Mouse (Mus musculus): ENCODE measurements around the gene Lasp1. TPM values are rescaled to one million over a fixed set of nuclear protein-coding genes. Genes with fewer than 3 reads are reported as not detected.

Gene Lasp1
- 128 and 138 TPM in 2 replicates for polyA plus RNA-seq (2015; fragmentation: Nextera tagmentation; extraction: Ambion mirVana)

DNA sequence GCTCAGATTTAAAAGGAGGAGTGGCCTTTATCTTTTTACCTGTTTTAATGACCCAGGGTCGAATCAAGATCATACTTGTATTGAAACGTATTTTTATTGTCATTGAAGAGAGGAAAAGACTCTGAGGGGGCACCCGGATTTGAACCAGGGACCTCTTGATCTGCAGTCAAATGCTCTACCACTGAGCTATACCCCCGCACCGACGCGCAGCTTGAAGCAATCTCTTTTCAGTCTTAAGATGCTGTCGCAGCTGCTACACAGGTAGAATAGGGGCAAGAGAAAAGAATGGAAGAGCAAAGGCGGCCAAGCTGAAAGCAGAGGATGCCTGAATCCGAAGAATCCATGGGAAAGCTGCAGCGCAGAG lies at the start of gene Lasp1:
Lasp1 (plus strand) TSS at position 219 of the 364 bp plus-strand sequence.
- H3K27me3 ChIP-seq: no peaks in the 10 kb centered on the region
- peak; percentile 42; the same call in 1 of the 2 replicates for ATAC-seq (ENCODE audit: low FRiP score, low read depth)
- under 1% methylated on average over 11 of the region's 11 CpGs for WGBS

DNA sequence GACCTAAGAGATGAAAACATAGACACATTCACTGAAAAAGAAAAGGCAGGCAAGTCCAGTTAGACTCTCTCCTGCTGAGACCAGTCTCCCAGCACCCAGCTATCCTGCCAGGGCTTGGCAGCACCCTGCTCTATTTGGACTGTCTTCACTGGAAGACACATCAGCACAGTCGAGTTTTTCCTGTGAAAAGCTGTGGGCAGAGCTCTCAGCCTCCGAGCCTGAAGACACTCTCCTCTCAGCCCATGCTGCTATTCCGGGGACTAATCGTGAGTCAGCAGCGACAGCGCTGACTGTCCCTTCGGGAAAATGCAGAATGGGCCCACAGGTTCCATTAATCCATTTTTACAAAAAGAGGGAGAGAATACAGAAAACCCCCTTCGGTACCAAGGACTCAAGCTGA lies 45.5 kb upstream of the Lasp1 start:
- H3K27ac ChIP-seq: no peak overlapping the region
- no peak overlapping the region for H3K4me3 ChIP-seq
- no peak overlapping the region for H3K9ac ChIP-seq
- no peak overlapping the region for H3K4me2 ChIP-seq (replicated peaks)
- peaks cover 95% of the 10 kb centered on the region for H3K36me3 ChIP-seq
- H3K9me3 ChIP-seq: peaks cover 5% of the 10 kb centered on the region; the same call in 1 of the 2 replicates
- no peaks in the 10 kb centered on the region for H3K27me3 ChIP-seq
- ATAC-seq (ENCODE audit: low FRiP score, low read depth): no peak
- WGBS: 92% methylated on average over 8 of the region's 8 CpGs
- no peaks in the 10 kb centered on the region for H3K4me1 ChIP-seq

More for the DNA sequence above, at the start of gene Lasp1:
- Histone ChIP-seq H3K36me3 (peaks cover 5% of the 10 kb centered on the region; the same call in 1 of the 2 replicates), H3K9ac (peak within 1 kb of the TSS; percentile 92), H3K4me3 (peak within 1 kb of the TSS; percentile 73), H3K27ac (peak within 1 kb of the TSS; percentile 96), H3K4me2 (replicated peaks) (peak within 1 kb of the TSS; percentile 74), H3K4me1 (peaks cover 33% of the 10 kb centered on the region), H3K9me3 (no peaks in the 10 kb centered on the region)

DNA sequence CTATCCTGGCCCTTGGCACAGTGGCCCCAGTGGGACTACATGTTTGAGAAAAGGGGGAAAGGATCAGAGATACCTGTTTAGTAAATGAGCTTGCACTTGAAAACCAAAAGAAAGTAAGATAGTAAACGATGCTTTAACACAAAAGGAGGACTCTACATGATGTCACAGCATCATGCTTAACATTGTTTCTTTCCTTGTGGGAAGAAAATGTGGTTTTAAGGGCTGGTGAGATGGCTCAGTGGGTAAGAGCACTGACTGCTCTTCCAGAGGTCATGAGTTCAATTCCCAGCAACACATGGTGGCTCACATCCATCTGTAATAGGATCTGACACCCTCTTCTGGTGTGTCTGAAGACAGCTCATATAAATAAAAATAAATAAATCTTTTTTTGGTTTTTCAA lies 40.7 kb upstream of the Lasp1 start:
- ATAC-seq (ENCODE audit: low FRiP score, low read depth): no peak
- Histone ChIP-seq H3K4me1 (no peaks in the 10 kb centered on the region), H3K4me2 (replicated peaks) (no peak overlapping the region), H3K9ac (no peak overlapping the region), H3K9me3 (0 out of 2 replicates have a peak, but pooled peaks cover 3% of the 10 kb centered on the region), H3K27me3 (no peaks in the 10 kb centered on the region), H3K36me3 (peaks cover 92% of the 10 kb centered on the region), H3K4me3 (no peak overlapping the region), H3K27ac (no peak overlapping the region)
- 93% methylated on average over 1 of the region's 1 CpGs for WGBS

DNA sequence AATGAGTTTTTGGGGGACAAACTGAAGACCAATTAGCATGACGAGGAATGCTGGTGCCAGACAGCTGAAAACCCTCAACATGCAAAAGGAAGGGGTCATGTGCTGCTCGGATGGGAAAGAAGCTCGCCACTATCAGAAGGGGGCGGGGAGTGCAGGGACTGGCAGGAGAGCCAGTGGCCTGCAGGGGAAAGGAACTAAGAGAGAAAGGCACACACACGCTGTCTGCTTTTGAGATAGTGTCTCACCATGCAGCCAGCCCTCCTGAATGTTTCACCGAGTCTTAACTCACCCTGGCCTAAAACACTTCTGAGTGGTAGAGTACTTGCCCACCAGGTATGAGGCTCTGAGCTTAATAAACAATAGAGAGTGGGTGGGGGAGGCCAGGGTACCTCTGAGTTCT lies 39.9 kb upstream of the Lasp1 start:
- Histone ChIP-seq H3K36me3 (peaks cover 91% of the 10 kb centered on the region), H3K9ac (no peak overlapping the region), H3K4me1 (no peaks in the 10 kb centered on the region), H3K27me3 (no peaks in the 10 kb centered on the region), H3K4me2 (replicated peaks) (no peak overlapping the region), H3K4me3 (no peak overlapping the region), H3K9me3 (0 out of 2 replicates have a peak, but pooled peaks cover 3% of the 10 kb centered on the region), H3K27ac (no peak overlapping the region)
- ATAC-seq (ENCODE audit: low FRiP score, low read depth): no peak
- WGBS: 82% methylated on average over 6 of the region's 6 CpGs

DNA sequence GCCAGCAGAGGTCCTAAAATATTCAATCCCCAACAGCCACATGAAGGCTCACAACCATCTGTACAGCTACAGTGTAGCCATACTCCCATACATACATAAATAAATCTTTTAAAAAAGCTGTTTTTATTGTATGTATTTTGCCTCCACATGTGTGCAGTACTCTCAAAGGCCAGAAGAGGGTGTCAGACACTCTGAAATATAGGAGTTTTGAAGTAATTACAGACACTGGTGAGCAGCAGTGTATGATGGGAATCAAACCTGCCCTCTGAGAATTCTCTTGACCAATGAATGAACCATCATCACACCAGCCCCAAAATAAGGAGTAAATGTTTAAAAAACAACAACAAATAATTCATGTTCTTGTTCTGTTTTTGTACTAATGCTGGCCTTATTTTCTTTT lies 37.2 kb upstream of the Lasp1 start:
- peaks cover 72% of the 10 kb centered on the region for H3K36me3 ChIP-seq
- H3K9me3 ChIP-seq: 0 out of 2 replicates have a peak, but pooled peaks cover 3% of the 10 kb centered on the region
- H3K4me1 ChIP-seq: peaks cover 19% of the 10 kb centered on the region
- H3K9ac ChIP-seq: no peak overlapping the region
- H3K27ac ChIP-seq: no peak overlapping the region
- no peak overlapping the region for H3K4me3 ChIP-seq
- no peak for ATAC-seq (ENCODE audit: low FRiP score, low read depth)
- H3K27me3 ChIP-seq: no peaks in the 10 kb centered on the region
- no peak overlapping the region for H3K4me2 ChIP-seq (replicated peaks)

DNA sequence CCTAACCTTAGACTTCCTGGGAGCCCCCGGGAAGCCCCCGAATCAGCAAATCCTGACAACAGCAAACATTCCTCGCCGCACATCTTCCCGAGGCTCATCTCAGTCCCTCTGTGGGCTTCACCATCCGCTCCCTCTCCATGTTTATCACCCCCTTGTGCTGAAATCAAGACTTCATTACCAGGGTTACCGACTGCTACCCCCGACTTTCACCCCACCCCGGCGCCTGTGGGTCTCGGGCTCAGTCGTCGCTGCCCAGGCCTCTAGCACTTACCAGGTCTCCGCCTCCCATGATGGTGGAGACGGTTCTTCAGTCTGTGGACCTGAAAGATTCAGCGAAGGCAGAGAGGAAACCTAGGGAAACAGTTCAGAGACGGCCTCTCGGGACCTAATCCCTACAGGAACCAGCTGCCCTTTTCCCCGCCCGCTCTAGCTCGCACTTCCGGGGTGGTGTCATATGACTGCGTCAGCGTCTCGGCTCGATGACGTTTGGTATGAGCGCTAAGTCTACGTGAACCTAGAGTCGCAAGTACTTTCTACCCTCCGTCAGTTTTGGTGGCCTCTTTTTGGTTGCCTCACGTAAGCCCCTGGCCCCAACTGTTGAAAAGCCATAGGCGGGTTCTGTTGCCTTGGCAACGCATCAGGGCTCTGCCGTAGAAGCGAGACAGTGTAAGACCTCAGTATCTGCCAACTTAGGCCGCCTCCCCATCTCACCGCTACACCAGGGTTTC lies 32.5 kb upstream of the Lasp1 start, which contains the start of gene Cwc25:
Cwc25 (minus strand) TSS at position 403 of the 728 bp plus-strand sequence.
- peak; percentile 93 for ATAC-seq (ENCODE audit: low FRiP score, low read depth)
- Histone ChIP-seq H3K27me3 (no peaks in the 10 kb centered on the region), H3K9me3 (0 out of 2 replicates have a peak, but pooled peaks cover 3% of the 10 kb centered on the region), H3K9ac (peak within 1 kb of the TSS; percentile 90), H3K27ac (peak within 1 kb of the TSS; percentile 92), H3K4me3 (peak within 1 kb of the TSS; percentile 88), H3K4me2 (replicated peaks) (peak within 1 kb of the TSS; percentile 89), H3K4me1 (peaks cover 19% of the 10 kb centered on the region), H3K36me3 (peaks cover 31% of the 10 kb centered on the region)
- WGBS: under 1% methylated on average over 38 of the region's 38 CpGs

DNA sequence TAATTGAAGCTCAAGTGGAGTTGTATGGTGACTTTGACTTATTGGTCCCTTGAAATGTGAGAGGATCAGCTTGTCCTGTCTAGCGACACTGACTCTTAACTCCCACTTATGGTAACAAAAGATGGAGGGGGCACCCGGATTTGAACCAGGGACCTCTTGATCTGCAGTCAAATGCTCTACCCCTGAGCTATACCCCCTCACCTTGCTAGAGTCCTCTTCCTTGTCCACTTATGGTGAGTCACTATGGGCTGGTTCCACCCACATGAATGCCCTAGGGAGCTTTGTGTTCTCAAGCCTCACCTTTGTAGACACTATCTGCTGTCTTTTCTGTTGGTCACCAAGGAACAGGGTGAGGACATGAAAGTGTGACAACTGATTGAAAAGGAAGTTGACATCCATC lies 29.1 kb upstream of the Lasp1 start:
- WGBS: 33% methylated on average over 2 of the region's 2 CpGs
- Histone ChIP-seq H3K27me3 (no peaks in the 10 kb centered on the region), H3K27ac (no peak overlapping the region), H3K9ac (no peak overlapping the region), H3K4me1 (peaks cover 13% of the 10 kb centered on the region), H3K9me3 (no peaks in the 10 kb centered on the region), H3K4me2 (replicated peaks) (no peak overlapping the region), H3K4me3 (no peak overlapping the region), H3K36me3 (no peaks in the 10 kb centered on the region)
- no peak for ATAC-seq (ENCODE audit: low FRiP score, low read depth)

DNA sequence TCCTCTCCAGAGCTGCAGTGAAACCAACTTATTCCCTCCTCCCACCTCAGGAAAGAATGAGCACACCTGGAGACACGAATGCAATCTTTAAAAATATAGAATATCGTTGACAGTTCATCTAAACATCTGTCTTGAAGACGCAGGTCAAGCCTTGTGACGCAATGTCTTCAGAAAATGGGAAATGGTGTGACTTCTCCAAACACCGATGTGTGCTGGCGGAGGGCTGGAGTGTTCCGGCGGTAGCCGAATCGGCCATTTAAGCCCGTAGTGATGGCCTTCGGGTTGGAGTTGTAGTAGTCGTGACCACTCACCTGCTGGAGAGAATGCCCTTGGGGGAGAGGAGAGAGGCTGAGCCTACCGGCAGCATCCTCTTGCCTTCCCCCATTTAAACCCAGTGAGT lies 27.4 kb upstream of the Lasp1 start:
- H3K36me3 ChIP-seq: peaks cover 12% of the 10 kb centered on the region
- H3K9ac ChIP-seq: no peak overlapping the region
- no peak overlapping the region for H3K4me2 ChIP-seq (replicated peaks)
- no peaks in the 10 kb centered on the region for H3K4me1 ChIP-seq
- ATAC-seq (ENCODE audit: low FRiP score, low read depth): no peak
- no peak overlapping the region for H3K27ac ChIP-seq
- 74% methylated on average over 14 of the region's 14 CpGs for WGBS
- no peak overlapping the region for H3K4me3 ChIP-seq
- no peaks in the 10 kb centered on the region for H3K9me3 ChIP-seq
- no peaks in the 10 kb centered on the region for H3K27me3 ChIP-seq

DNA sequence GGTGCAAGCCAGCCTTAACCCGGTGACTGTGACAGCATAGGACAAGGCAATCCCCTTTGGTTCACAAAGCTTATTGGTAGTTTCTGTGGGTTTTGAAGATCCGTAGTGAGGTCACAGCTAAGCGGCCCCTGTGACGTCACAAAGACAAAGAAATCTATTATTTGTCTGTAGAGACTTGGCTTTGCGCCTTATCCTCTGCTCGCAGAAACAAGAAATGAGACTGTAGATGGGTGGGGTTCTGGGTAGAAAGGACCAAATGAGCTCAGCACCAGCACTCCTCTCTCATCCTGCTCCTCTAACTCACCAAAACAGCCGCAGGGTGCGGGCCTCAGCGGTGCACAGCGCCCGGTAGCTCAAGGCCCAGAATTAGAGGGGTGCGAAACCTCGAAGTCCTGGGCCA lies 23.6 kb upstream of the Lasp1 start:
- H3K36me3 ChIP-seq: peaks cover 49% of the 10 kb centered on the region
- peaks cover 4% of the 10 kb centered on the region for H3K4me1 ChIP-seq
- H3K27ac ChIP-seq: no peak overlapping the region
- H3K9ac ChIP-seq: no peak overlapping the region
- no peak for ATAC-seq (ENCODE audit: low FRiP score, low read depth)
- H3K9me3 ChIP-seq: no peaks in the 10 kb centered on the region
- H3K4me2 ChIP-seq (replicated peaks): no peak overlapping the region
- no peaks in the 10 kb centered on the region for H3K27me3 ChIP-seq
- H3K4me3 ChIP-seq: no peak overlapping the region
- 78% methylated on average over 13 of the region's 13 CpGs for WGBS

DNA sequence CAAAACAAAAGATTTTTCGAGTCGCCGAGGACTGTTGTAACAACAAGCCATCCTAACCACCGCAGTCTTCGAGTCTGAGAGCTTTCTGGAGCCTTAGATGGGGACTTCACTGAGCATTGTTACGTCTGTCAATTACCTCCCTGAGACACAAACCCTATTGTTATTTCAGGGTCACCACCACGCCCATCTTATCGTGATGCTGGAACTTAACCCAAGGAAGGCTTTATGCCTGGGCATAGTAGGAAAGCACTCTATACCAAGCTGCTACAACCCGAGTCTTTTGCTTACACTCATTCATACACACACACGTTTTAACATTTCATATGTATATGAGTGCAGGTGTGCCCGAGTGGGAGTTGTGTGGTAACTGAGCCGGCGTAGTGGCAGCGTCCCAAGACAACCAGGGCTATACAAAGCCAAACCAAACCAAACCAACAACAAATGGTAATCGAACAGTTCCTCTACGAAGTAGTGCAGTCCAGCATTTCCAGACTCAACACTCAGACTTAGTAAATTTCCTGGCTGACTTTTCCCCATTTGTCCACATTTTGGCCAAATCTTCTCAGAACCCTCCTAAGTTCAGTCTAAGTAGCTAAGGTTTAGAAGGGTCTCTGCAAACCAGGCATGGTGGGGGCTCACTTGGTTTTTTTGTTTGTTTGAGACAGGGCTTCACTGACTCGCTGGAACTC lies 22.8 kb upstream of the Lasp1 start, which contains the start of gene 1700001P01Rik:
1700001P01Rik (minus strand) TSS at position 111 of the 689 bp plus-strand sequence.
- Histone ChIP-seq H3K4me3 (no peak within 1 kb of the TSS), H3K9ac (no peak within 1 kb of the TSS), H3K4me1 (peaks cover 12% of the 10 kb centered on the region), H3K27ac (no peak within 1 kb of the TSS), H3K27me3 (no peaks in the 10 kb centered on the region), H3K36me3 (peaks cover 57% of the 10 kb centered on the region), H3K9me3 (no peaks in the 10 kb centered on the region), H3K4me2 (replicated peaks) (no peak within 1 kb of the TSS)
- WGBS: 57% methylated on average over 17 of the region's 17 CpGs
- no peak for ATAC-seq (ENCODE audit: low FRiP score, low read depth)

DNA sequence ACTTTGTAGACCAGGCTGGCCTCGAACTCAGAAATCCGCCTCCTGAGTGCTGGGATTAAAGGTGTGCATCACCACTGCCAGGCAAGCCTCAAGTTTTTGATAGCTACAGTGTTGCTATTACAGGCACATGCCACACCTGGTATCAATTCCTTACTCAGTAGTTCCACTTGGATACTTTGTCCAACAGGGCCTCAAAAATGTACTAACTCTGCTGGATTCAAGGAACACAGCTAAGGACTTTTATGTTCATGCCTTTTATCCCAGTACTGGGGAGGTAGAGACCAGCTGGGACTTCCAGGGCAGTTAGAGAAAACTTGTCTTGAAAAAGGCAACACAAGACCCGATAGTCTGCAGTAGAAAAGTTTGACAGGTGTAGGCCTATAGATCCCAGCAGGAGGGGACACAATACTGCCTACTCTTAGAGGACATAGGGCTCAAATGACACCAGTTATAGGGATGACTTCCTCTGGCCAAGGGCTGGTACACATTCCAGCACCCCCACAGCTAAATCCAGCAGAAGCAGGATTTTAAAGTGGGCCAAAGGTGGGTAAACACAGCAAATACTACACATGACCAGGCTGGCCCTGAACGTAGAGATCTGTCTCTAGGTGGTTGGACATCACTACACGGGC lies 22.2 kb upstream of the Lasp1 start:
- Histone ChIP-seq H3K4me3 (no peak overlapping the region), H3K27me3 (no peaks in the 10 kb centered on the region), H3K27ac (no peak overlapping the region), H3K4me2 (replicated peaks) (no peak overlapping the region), H3K9ac (no peak overlapping the region), H3K9me3 (no peaks in the 10 kb centered on the region), H3K4me1 (peaks cover 15% of the 10 kb centered on the region), H3K36me3 (peaks cover 60% of the 10 kb centered on the region)
- peak; percentile 58 for ATAC-seq (ENCODE audit: low FRiP score, low read depth)
- WGBS: 64% methylated on average over 5 of the region's 5 CpGs

DNA sequence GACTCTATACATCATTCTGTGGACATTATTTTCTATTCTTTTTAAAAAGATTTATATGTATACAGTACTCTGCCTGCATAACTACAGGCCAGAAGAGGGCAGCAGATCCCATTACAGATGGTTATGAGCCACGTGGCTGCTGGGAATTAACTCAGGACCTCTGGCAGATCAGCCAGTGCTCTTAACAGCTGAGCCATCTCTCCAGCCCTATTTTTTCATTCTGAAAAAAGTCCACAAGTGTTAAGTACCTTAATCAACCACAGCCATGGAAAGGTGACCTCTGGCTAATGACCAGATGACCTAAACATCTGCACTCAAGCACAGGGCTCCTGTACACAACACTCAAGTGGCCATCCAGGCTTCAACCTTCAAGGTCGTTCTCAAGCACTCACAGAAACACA lies 21.7 kb upstream of the Lasp1 start:
- peak; percentile 48 for ATAC-seq (ENCODE audit: low FRiP score, low read depth)
- no peak overlapping the region for H3K4me2 ChIP-seq (replicated peaks)

More for the DNA sequence above, 21.7 kb upstream of the Lasp1 start:
- Histone ChIP-seq H3K4me1 (peaks cover 15% of the 10 kb centered on the region), H3K9ac (no peak overlapping the region), H3K9me3 (no peaks in the 10 kb centered on the region), H3K36me3 (peaks cover 60% of the 10 kb centered on the region), H3K27ac (no peak overlapping the region), H3K4me3 (no peak overlapping the region), H3K27me3 (no peaks in the 10 kb centered on the region)
- WGBS: 41% methylated on average over 2 of the region's 2 CpGs
